Mouse (Mus musculus): ENCODE results near the gene Senp2.
"Not testable (repeated sequence)": the region's sequence is repeated elsewhere in the genome, so short reads cannot be mapped to it uniquely, and the experiment has no call there.

The Senp2 gene

DNA sequence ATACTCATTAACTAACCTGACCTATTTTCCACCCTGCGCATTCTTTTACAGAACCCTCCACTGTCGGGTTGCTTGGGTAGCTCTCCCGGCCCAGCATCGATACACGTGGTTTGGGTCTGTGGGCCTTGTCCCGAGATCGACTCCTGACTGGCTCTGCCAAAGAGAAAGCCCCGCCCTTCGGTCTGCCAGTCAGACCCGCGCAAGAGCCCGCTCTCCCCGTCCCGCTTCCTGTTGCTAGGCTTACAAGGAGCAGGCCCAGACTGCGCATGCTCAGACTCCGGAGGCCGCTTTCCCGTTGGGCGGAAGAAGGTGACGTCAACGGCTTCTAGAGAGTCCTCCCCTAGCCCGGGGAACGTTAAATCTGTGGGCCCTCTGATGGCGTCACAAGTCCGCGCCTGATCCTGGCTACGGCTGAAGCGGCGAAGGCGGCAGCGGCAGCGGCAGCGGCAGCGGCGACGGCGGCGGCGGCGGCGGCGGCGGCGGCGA is at the start of gene Senp2:
Gene Senp2 (plus strand): TSS at position 386 of the 486 bp plus-strand sequence.
- in situ Hi-C loops (cut with MboI) = no loop called here

DNA sequence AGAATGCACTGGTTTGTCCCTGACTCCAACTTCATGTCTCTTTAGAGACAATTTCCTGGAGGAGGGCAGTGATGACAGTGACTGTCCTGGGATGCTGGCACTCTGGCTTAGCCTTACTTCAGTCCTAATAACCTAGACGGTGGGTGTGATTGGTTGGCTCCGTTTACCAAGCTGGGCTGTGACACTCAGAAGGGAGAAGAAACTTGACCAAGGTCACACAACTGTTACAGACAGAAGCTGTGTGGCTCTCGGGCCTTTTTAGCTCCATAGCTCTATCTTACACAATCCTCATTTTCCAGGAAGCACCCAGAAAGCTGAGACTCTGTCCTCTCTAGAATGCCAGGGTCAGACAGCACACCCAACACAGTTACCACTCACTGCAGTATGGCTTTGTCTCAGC is 43.7 kb upstream of the Senp2 start:
- in situ Hi-C loops (cut with MboI) = no loop called here

DNA sequence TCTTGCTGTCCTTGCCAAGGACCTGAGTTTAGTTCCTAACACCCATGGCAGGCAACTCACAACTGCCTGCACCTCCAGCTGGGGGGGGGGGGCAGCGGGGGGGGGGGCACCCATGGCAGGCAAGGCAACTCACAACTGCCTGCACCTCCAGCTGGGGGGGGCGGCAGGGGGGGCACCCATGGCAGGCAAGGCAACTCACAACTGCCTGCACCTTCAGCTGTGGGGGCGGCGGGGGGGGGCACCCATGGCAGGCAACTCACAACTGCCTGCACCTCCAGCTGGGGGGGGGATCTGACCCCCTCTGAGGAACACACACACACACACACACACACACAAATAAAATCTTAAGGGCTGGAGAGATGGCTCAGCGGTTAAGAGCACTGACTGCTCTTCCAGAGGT is 39.4 kb upstream of the Senp2 start:
- in situ Hi-C loops (cut with MboI) = no loop called here

DNA sequence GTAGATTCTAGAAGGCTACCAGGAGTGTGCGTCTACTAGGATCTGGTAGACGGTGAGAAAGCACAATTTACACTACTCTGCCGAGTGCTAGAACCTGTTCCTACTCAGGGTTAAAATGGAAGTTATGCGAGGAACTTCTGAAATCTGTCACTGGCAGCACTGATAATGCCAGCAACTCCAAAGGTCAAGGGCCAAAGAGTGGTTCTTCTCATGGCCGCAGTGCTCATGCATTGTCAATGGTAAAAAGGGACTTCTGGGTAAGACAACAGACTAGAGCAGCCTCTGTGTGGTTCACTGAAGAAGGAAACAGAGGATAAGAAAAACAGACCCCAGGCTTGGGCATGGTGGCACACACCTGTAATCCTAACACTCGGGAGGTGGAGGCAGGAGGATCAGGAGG is 38.7 kb upstream of the Senp2 start:
- in situ Hi-C loops (cut with MboI) = no loop called here

DNA sequence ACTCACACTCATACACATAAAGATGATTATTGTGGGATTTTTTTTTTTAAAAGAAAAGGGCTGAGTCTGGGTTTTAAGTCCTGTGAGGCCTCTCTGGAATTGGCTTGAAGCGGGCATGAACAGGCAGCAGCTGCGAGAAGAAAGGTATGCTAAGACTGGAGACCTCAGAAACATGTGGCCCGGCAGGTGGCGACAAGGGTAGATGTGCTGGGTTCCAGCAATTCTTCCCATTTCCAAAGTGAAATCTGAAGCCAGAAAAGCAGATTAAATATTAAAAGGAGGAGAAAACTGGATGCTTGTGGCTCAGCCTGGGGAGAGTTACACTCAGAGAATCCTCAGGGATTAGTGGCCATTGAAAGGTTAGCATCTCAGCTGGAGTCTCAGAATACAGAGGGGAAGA is 37.8 kb upstream of the Senp2 start:
- in situ Hi-C loops (cut with MboI) = no loop called here

DNA sequence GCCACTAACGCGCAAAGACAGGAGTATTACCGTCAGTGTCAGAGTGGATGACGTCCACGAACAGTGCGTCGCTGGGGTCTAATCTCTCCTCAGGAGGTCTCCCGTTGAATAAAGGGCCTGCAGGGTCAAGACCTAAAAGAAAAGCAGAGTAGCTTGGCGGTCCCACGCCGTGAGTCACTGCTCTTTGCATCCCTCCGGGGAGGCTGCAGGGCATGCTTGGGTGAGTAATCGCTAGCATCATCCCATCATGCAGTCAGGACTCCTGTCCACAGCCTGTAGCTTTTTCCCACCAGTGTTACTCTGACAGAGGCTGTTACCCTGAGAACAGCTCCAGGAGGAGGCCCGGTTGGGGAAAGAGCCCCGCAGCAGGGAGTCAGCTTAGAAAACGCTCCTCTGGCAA is 33.1 kb upstream of the Senp2 start:
- in situ Hi-C loops (cut with MboI) = no loop called here

DNA sequence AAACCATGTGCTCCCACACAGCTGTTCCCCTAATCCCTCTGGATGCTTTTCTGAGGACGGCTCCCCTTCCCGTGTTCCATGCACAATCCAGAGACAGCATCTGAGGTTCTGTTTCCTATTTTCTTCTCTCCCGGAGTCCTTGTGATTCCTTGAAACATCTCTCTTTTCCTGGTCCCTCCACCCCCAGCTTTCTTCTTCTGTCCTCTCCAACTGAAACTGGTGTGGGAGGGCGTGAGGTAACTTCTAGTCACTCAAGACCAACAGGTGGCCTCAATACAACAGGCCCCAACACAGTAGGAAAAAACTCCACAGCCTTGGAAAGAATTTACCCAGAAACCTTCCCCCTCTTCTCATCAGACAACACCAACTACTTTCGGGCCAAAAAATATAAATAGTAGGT is 31.9 kb upstream of the Senp2 start:
- in situ Hi-C loops (cut with MboI) = no loop called here

DNA sequence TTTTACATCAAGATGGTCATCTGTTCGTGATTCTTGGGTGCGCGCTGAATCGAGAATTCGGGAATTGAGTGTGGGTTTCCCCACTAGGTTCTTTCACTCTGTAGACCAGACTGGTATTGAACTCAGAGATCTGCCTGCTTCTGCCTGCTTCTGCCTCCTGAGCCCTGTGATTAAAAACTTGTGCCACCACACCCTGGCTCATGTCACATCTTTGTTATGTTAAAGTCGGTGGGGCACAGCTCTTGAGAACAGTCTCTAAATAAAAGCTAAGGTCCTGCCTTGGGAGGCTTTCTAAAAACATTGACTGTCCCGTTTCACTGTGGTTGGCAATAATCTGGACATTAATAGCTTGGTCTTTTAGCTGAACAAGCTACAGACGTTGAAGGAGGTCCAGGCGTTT is 26.1 kb upstream of the Senp2 start:
- in situ Hi-C loops (cut with MboI) = no loop called here

GRCm38 (mm10) chr16:21983581-21983980 is 25.7 kb upstream of the Senp2 start:
- in situ Hi-C loops (cut with MboI) = no loop called here

DNA sequence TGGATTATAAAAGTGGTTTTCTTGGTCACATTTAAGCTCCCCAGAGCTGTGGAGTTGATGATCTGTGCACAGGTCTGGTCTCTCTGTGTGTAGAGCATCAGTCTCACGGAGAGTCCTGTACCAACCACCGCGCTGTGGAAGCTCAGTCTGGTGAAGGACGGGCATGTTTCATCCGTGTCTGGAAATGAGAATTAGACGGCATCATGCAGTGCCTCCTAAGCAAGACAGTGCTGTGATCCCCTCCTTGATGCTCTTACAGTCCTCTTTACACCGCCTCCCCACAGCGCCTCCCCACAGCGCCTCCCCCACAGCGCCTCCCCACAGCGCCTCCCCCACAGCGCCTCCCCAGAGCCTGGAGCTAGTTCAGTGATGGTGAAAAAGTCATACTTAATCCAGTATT is 25.2 kb upstream of the Senp2 start:
- in situ Hi-C loops (cut with MboI) = no loop called here

DNA sequence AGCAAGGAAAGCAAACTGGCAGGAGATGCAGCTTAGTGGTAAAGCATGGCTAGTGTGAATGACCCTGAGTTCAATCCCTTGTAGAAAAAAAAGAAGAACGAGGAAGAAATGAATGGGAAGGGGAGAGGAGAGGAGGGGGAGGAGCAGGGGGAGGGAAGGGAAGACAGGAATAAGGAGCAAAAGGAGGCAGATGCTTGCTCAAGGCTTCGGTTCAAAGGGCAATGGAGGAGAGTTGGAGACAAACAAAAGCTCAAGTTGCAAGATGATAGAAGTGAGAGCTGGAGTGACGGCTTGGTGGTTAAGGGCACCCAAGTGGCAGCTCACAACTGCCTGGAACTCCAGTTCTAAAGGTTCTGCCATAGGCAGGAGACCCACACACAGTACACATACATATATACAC is 23.1 kb upstream of the Senp2 start:
- in situ Hi-C loops (cut with MboI) = no loop called here

- in situ Hi-C loops (cut with MboI) = no loop called here
Observed at GRCm38 (mm10) chr16:21987956-21988355, 21.3 kb upstream of the Senp2 start.

DNA sequence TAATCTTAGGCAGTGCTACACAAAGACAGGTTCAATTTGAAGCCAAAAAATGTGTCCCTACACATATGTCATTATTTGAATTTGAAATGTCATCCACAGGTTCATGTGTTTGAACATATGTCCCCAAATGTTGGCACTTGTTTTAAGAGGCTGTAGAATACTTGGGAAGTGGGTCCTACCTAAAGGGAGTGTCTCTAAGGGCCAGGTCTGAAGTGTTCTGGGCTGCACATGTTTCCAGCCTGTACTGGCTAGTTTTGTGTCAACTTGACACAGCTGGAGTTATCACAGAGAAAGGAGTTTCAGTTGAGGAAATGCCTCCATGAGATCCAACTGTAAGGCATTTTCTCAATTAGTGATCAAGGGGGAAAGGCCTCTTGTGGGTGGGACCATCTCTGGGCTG is 18.4 kb upstream of the Senp2 start:
- in situ Hi-C loops (cut with MboI) = not testable (repeated sequence)

- in situ Hi-C loops (cut with MboI) = no loop called here
Observed at GRCm38 (mm10) chr16:21991774-21992173, 17.5 kb upstream of the Senp2 start.

GRCm38 (mm10) chr16:21995304-21995703 is 14.0 kb upstream of the Senp2 start, which contains the start of gene Liph:
Liph (minus strand) TSS chr16:21995663.
- in situ Hi-C loops (cut with MboI) = no loop called here

DNA sequence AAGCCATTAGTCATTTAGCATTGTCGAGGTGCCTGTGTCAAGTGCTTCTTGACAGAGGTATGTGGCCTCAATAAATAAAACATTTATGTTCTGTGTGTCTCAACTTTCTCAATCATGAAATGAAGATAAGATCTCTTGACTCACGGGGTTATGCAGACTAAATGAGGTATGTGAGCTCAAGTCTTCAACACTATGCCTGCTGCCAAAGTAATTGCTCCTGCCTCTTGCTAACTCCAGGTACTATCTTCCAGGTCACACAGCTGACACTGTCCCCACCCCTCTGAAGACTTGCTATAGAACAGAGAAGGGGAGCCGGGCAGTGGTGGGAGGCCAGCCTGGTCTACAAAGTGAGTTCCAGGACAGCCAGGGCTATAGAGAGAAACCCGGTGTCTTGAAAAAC is 12.9 kb upstream of the Senp2 start:
- in situ Hi-C loops (cut with MboI) = no loop called here

- in situ Hi-C loops (cut with MboI) = no loop called here
Observed at GRCm38 (mm10) chr16:21996881-21997641, 12.2 kb upstream of the Senp2 start.

GRCm38 (mm10) chr16:21998061-21998460 is 11.2 kb upstream of the Senp2 start:
- in situ Hi-C loops (cut with MboI) = no loop called here

DNA sequence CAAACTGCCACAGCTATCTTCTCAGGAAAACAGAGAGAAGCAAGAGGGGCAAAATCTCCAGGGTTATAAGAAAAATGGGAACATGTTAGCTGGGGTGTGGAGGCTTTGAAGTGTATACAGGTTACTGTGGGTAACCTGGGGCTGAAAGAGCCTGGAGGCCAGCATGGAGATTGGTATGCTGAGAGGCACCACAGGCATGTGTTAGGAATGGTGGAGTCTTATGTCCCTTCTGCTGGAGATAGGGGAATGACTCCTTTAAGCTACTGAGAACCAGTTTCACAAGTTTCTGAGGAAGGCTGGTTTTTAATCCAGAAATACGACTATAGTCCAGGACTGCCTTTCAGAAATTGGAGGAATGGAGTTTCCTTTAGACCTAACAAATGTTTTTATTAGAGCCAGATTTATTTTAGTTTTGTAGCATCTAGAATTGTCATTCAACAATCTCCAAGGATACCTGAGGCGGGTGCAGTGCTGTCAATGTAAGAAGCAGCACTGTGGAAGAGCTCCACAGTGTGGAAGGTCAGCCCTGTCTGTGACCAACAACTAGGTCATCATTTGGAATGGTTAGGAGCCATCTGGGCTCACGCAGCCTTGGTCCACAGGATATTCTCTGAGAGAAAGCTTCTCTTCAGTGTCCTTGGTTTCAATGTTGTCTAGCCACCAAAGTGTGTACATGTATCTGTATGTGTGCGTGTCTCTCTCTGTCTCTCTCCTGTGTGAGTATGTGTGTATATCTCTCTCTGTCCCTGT is 9.2 kb upstream of the Senp2 start:
- in situ Hi-C loops (cut with MboI) = no loop called here

DNA sequence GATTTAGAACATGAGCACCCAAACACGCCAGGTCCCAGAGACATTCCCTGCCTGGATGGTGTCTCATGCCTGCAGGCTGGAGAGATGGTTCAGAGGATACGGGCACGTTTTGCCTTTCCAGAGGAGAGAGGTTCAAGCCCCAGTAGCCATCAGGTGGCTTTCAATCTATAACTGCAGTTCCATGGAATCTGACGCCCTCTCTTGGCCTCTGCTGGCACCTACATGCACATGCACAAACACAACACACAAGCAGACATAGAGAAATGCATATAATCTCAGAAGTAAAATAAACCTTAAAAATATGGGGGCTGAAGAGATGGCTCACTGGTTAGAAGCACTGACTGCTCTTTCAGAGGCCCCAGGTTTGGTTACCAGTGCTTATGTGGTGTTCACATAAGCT is 8.1 kb upstream of the Senp2 start:
- in situ Hi-C loops (cut with MboI) = no loop called here

DNA sequence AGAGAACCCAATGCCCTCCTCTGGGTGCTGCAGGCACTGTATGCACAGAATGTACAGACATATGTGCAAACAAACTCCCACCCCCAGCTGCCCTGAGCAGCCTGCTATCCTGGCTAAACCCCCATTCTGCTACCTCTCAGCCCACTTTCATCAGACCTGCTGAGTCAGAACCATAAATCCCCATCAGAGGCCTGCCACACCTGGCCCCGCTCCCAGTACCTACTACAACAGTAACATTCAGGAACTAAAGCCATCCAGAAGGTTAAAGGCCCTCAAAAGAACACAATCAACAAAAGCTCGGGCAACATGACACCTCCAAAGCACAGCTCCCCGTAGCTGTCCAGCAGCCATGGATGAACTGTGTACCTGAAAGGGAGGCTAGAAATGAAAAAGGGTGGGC is 7.7 kb upstream of the Senp2 start:
- in situ Hi-C loops (cut with MboI) = no loop called here

DNA sequence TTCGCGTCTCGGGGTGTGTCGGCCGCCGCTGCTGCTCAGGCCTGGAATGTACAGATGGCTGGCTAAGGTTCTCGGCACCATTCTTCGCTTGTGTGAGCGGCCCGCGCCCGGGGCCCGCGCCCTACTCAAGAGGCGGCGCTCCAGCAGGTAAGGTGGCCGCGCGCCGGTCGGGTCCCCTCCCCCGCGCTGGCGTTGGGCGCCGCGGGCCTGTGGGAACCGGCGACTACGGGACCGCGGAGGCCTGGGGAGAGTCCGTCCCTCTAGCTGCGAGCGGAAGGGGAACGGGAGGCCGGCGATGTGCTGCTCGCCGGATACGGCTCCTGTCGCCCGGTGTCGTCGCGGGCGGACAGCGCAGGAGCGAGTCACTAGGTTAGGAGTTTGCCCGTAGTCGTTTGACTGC is 312 bp downstream of the Senp2 start:
- in situ Hi-C loops (cut with MboI) = no loop called here

DNA sequence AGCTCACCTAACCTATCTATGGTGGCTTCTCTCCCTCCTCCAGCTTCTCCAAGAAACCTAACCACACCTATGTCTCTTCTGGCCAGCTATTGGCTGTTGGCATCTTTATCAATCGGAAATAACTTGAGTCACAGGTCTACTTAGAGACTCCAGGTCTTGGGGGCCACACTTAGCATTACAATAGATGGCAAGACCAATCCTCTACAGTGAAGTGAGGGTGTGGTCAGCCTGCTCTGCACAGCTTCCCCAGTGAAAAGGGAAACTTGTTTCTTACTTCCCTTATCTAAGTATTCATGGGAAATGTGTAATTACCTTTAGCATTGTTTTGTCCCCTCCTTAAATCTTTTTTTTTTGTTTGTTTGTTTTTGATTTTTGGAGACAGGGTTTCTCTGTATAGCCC is 6.3 kb downstream of the Senp2 start:
- in situ Hi-C loops (cut with MboI) = no loop called here

Data from mature B cell (primary cell).